Mouse (Mus musculus) forebrain, embryonic 14.5 days (tissue): ENCODE data around the gene Cnot1. TPM values are rescaled to one million over a fixed set of nuclear protein-coding genes. Genes with fewer than 3 reads are reported as not detected.

Experiments used
- ATAC-seq: fragments of 200-750 bp; cut with Nextera tagmentation; 2 replicates; pipeline ENCODE4 v1.8.0; 2017; ENCODE audit warnings: mild to moderate bottlenecking, moderate library complexity
- DNase-seq: peaks from one replicate; pipeline ENCODE4 v3.0.0-alpha.2; 2015; ENCODE audit warnings: low spot score
- H3K27ac ChIP-seq: fragments of 300-500 bp; sonication (generic); 2 replicates; pipeline ENCODE4 v1.5.1; 2014; ENCODE audit warnings: low read depth, mild to moderate bottlenecking, control low read depth, low read length, moderate library complexity
- H3K27me3 ChIP-seq: fragments of 300-500 bp; sonication (generic); replicated peaks from 2 replicates; pipeline ENCODE4 v1.6.1; 2014; ENCODE audit warnings: low read length, control low read depth, mixed read lengths; ENCODE audit not compliant: control insufficient read depth, insufficient read depth
- H3K36me3 ChIP-seq: fragments of 300-500 bp; sonication (generic); 2 replicates; pipeline ENCODE4 v1.6.1; 2014; ENCODE audit warnings: low read length, control low read depth; ENCODE audit not compliant: control insufficient read depth, insufficient read depth
- H3K4me1 ChIP-seq: fragments of 300-500 bp; sonication (generic); 2 replicates; pipeline ENCODE4 v1.6.1; 2014; ENCODE audit warnings: antibody characterized with exemption, low read length, control low read depth; ENCODE audit not compliant: control insufficient read depth, insufficient read depth
- H3K4me2 ChIP-seq: fragments of 300-500 bp; sonication (generic); 2 replicates; pipeline ENCODE4 v1.6.1; 2014; ENCODE audit warnings: mild to moderate bottlenecking, control low read depth, low read length
- H3K4me3 ChIP-seq: fragments of 300-500 bp; sonication (generic); 2 replicates; pipeline ENCODE4 v1.5.1; 2014; ENCODE audit warnings: low read depth, low read length, control low read depth
- H3K9ac ChIP-seq: fragments of 300-500 bp; sonication (generic); 2 replicates; pipeline ENCODE4 v1.6.1; 2014; ENCODE audit warnings: mild to moderate bottlenecking, low read length, control low read depth, moderate library complexity
- H3K9me3 ChIP-seq: fragments of 300-500 bp; sonication (generic); replicated peaks from 2 replicates; pipeline ENCODE4 v1.6.1; 2016; ENCODE audit warnings: low read length, control low read depth, mixed read lengths; ENCODE audit not compliant: control insufficient read depth
- WGBS: fragments of 180-500 bp; shearing (Covaris S2); extraction: QIAGEN DNeasy Blood & Tissue Kit; methylation state at CpG from one replicate; pipeline ENCODE4 v1.1.7; 2014; 5-methylcytosine and 5-hydroxymethylcytosine counted together
- polyA plus RNA-seq: library from polyadenylated mRNA; unstranded; fragments of >200 nt; fragmentation: Nextera tagmentation; extraction: Ambion mirVana; gene quantifications from 2 replicates; pipeline ENCODE4 v1.2.1, GENCODE M21; 2014

The Cnot1 gene
- polyA plus RNA-seq, 1 experiment from 2014 or later: 66.4 TPM

GRCm38 (mm10) chr8:95822699-95823098, 15.4 kb upstream of the Cnot1 start:
- no peak overlapping the region for H3K27ac ChIP-seq
- WGBS: 84% methylated on average over 3 of the region's 3 CpGs
- H3K27me3 ChIP-seq: no peaks in the 10 kb centered on the region
- no peaks in the 10 kb centered on the region for H3K9me3 ChIP-seq
- no peak for ATAC-seq
- H3K9ac ChIP-seq: no peak overlapping the region
- no peak for DNase-seq
- H3K4me2 ChIP-seq: no peak overlapping the region
- no peak overlapping the region for H3K4me3 ChIP-seq
- H3K4me1 ChIP-seq: no peaks in the 10 kb centered on the region
- H3K36me3 ChIP-seq: no peaks in the 10 kb centered on the region

- no peak overlapping the region for H3K4me3 ChIP-seq
- 89% methylated on average over 5 of the region's 5 CpGs for WGBS
- no peak overlapping the region for H3K9ac ChIP-seq
- H3K4me1 ChIP-seq: no peaks in the 10 kb centered on the region
- H3K27me3 ChIP-seq: no peaks in the 10 kb centered on the region
- DNase-seq (no peak), ATAC-seq (no peak)
- H3K27ac ChIP-seq: no peak overlapping the region
- no peak overlapping the region for H3K4me2 ChIP-seq
- no peaks in the 10 kb centered on the region for H3K36me3 ChIP-seq
- no peaks in the 10 kb centered on the region for H3K9me3 ChIP-seq
Observed at GRCm38 (mm10) chr8:95822096-95822495, 14.8 kb upstream of the Cnot1 start.

DNA sequence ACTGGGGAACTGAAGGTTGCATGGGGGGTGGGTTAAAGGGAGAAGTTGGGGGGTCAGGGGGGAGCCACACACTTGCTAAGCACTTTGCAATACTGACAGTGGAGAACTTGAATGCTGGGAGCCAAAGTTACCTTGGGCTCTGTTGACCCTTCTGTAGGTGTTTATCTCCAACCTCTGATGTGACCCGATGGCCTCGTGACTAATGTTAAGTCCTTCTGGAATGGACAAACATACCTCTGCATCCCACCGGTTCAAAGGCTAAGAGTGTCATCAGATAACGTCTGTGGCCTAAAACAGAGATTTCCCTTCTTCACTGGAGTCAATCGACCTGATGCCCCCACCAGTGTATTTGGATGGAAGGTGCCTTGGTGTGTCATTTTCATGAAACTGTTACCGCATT, 14.0 kb upstream of the Cnot1 start:
- WGBS: 91% methylated on average over 6 of the region's 6 CpGs
- DNase-seq (no peak), ATAC-seq (no peak)
- no peak overlapping the region for H3K27ac ChIP-seq
- no peaks in the 10 kb centered on the region for H3K4me1 ChIP-seq
- no peaks in the 10 kb centered on the region for H3K27me3 ChIP-seq
- no peak overlapping the region for H3K4me2 ChIP-seq
- H3K36me3 ChIP-seq: no peaks in the 10 kb centered on the region
- H3K9me3 ChIP-seq: no peaks in the 10 kb centered on the region
- H3K4me3 ChIP-seq: no peak overlapping the region
- H3K9ac ChIP-seq: no peak overlapping the region

DNA sequence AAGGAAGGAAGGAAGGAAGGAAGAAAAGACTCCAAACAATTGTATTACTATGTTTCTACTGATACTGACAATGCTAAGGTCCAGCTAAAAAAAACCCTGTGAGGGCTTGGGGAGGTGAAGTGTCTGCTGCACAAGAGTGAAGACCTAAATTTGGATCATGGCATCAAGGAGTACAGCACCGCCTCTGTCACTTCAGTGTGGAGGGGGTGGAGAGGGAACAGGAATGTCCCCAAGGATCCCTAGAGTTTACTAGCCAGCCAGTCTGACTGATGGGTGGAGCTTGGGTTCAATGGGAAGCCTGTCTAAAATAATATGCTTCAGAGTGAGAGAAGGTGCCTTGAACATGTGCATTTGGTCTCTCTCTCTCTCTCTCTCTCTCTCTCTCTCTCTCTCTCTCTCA, 10.9 kb upstream of the Cnot1 start:
- DNase-seq (no peak), ATAC-seq (no peak)
- Histone ChIP-seq H3K4me2 (no peak overlapping the region), H3K4me3 (no peak overlapping the region), H3K4me1 (no peaks in the 10 kb centered on the region), H3K27ac (no peak overlapping the region), H3K27me3 (no peaks in the 10 kb centered on the region), H3K36me3 (no peaks in the 10 kb centered on the region), H3K9ac (no peak overlapping the region), H3K9me3 (no peaks in the 10 kb centered on the region)
- WGBS: 41% methylated on average over 1 of the region's 1 CpGs

DNA sequence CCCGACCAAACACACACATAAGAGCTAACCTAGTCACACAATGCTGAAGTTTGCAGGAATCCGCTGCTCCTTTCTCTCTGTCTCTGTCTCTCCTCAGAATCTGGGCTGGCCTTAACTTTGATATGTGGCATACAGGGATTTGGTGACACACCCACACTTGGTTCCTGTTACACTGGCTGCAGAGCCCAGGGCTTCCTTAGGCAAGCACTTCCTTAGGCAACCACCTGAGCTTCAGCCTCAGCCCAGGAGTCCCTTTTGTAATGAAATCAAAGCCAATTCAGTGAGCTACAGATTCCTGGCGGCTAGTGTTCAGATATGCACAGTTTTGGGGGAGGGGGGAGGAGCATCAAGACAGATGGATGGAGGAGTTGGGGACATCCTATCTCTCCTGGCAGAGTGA, 10.3 kb upstream of the Cnot1 start:
- whole genome bisulfite sequencing: 66% methylated on average over 3 of the region's 3 CpGs
- H3K4me3 ChIP-seq: no peak overlapping the region
- H3K4me1 ChIP-seq: no peaks in the 10 kb centered on the region
- no peaks in the 10 kb centered on the region for H3K9me3 ChIP-seq
- H3K27me3 ChIP-seq: no peaks in the 10 kb centered on the region
- no peak overlapping the region for H3K4me2 ChIP-seq
- H3K27ac ChIP-seq: no peak overlapping the region
- ATAC-seq (no peak), DNase-seq (no peak)
- no peaks in the 10 kb centered on the region for H3K36me3 ChIP-seq
- H3K9ac ChIP-seq: no peak overlapping the region

DNA sequence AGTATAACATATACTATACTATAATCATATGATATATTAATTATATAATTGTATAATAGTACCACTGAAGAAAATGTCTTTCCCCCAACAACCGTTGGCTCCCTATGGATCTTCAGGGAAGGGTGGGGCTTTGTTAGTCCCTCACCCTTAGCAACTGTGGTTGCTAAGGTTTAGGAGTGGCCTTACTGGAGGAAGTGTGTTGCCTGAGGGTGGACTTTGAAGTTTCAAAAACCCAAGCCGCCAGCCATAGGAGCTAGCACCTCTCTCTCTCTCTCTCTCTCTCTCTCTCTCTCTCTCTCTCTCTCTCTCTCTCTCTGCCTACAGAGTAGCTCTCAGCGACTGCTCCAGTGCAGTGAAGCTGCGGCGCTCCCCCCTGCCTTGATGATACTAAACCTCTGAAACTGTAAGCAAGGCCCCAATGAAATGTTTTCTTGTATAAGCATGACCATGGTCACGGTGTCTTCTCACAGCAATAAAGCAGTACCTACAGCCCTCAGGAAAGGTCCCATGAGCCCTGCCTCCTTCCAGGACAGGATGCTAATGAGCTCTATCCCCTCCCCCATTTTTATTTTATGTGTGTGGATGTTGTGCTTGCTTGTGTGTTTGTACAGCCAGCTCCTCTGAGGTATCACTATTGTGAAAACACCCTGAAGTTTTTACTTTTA, 8.9 kb upstream of the Cnot1 start:
- H3K9ac ChIP-seq: no peak overlapping the region
- 55% methylated on average over 6 of the region's 6 CpGs for WGBS
- no peaks in the 10 kb centered on the region for H3K4me1 ChIP-seq
- no peaks in the 10 kb centered on the region for H3K9me3 ChIP-seq
- no peak overlapping the region for H3K4me2 ChIP-seq
- DNase-seq: no peak
- H3K27me3 ChIP-seq: no peaks in the 10 kb centered on the region
- no peak overlapping the region for H3K4me3 ChIP-seq
- H3K27ac ChIP-seq: no peak overlapping the region
- no peak for ATAC-seq
- H3K36me3 ChIP-seq: no peaks in the 10 kb centered on the region

- 62% methylated on average over 3 of the region's 3 CpGs for WGBS
- DNase-seq: no peak
- H3K4me1 ChIP-seq: peaks cover 9% of the 10 kb centered on the region
- H3K27ac ChIP-seq: no peak overlapping the region
- H3K4me3 ChIP-seq: no peak overlapping the region
- no peak overlapping the region for H3K9ac ChIP-seq
- ATAC-seq: no peak
- no peak overlapping the region for H3K4me2 ChIP-seq
- no peaks in the 10 kb centered on the region for H3K36me3 ChIP-seq
- no peaks in the 10 kb centered on the region for H3K9me3 ChIP-seq
- no peaks in the 10 kb centered on the region for H3K27me3 ChIP-seq
Observed at GRCm38 (mm10) chr8:95810184-95810591, 2.9 kb upstream of the Cnot1 start.

DNA sequence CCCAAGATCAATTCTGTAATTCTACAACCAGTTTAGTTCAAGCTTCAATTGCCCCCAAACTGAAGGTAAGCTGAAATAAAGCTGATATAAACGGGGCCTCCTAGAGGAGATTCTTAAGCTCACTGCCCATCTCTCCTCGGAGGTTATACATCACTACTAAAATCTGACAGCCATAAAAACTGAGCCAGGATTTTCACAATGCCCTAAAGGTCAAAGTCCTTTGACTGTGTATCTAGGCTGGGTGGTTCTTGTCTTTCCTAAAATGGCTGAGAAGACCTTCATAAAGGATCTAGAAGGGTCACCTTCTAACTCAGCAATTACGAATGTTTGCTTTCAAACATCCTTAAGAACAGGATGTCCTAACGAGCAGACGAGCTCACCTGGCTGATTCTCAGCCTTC, 1.9 kb upstream of the Cnot1 start:
- no peak overlapping the region for H3K4me3 ChIP-seq
- DNase-seq (no peak), ATAC-seq (no peak)
- no peaks in the 10 kb centered on the region for H3K27me3 ChIP-seq
- no peaks in the 10 kb centered on the region for H3K36me3 ChIP-seq
- 78% methylated on average over 5 of the region's 5 CpGs for WGBS
- H3K9ac ChIP-seq: no peak overlapping the region
- H3K27ac ChIP-seq: no peak overlapping the region
- H3K9me3 ChIP-seq: no peaks in the 10 kb centered on the region
- H3K4me2 ChIP-seq: no peak overlapping the region
- H3K4me1 ChIP-seq: peaks cover 12% of the 10 kb centered on the region

DNA sequence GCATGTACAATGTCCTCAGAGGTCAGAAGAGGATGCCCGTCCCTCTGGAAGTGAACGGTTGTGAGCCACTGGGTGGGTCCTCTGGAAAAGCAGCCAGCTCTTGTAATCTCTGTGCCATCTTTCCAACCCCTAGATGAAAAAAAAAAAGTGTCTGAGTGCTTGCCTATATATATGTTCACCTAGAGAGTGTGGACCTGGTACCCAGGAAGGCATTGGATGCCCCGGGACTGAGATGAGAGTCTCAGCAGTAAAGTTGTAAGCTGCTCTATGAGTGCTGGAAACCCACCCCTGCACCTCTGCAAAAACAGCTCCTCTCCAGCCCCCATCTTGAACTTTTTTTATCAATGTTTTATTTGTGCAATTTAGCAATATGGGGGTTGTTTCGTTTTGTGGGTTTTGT, 1.4 kb upstream of the Cnot1 start:
- ATAC-seq: no peak
- no peaks in the 10 kb centered on the region for H3K36me3 ChIP-seq
- DNase-seq: no peak
- 82% methylated on average over 4 of the region's 4 CpGs for WGBS
- no peak overlapping the region for H3K4me2 ChIP-seq
- no peak overlapping the region for H3K4me3 ChIP-seq
- H3K27me3 ChIP-seq: no peaks in the 10 kb centered on the region
- H3K4me1 ChIP-seq: peaks cover 12% of the 10 kb centered on the region
- H3K9ac ChIP-seq: no peak overlapping the region
- H3K27ac ChIP-seq: no peak overlapping the region
- no peaks in the 10 kb centered on the region for H3K9me3 ChIP-seq
